Mouse (Mus musculus): ENCODE results near the gene Igsf10.

DNA sequence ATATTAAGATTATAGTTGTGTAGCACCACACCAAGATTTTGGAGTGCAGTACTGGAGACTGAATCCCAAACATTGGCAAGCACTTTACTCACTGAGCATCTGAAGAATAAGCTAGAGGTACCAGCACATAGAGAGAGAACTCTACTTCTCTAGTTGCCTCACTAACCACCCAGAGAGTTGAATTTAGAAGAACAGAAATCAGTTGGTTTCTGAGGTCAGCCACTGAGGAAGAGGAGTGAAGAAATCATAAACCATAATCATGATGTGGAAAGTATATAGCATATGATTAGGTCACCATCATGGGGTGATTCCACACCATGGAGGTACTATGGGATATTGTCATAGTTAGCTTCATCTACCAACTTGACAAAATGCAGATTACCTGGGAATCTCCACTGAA is 7.6 kb upstream of the Igsf10 start:
- TF ChIP-seq POLR2A (IDR thresholded peaks at IDR 0.05; ENCODE audit: control insufficient read depth, low read depth, low read length) (no peak), CTCF (IDR thresholded peaks at IDR 0.05; ENCODE audit: control insufficient read depth, insufficient read depth, insufficient replicate concordance, low read depth, low read length) (no peak)

Data from testis, adult 2 months (tissue).